ENCODE assay signal across 16 mouse cellular contexts in genomic region chr12:16630152-16630865, GRCm38 (mm10). TPM values are rescaled to one million over a fixed set of nuclear protein-coding genes. Genes with fewer than 3 reads are reported as not detected.
DNase-seq lines count a peak whose midpoint lies in the region; ATAC-seq and TF ChIP-seq lines count a peak whose summit lies in the region.
"Had no signal": no experiment of that assay in that cellular context is flagged by ENCODE, and none has a peak within 500 bp of the region (broad histone marks: within the 10 kb centered on the region; RNA-seq: fewer than 3 reads in every experiment).

No protein-coding gene starts in this region.

- H3K9ac ChIP-seq in heart, adult 2 months (ENCODE audit: low read depth, low read length): no peak overlapping the region
- no peak overlapping the region for H3K9ac ChIP-seq in heart, embryonic 11.5 days (ENCODE audit: low read depth, low read length)
- no peak overlapping the region for H3K9ac ChIP-seq in midbrain, embryonic 11.5 days (ENCODE audit: low read length)
- H3K9ac ChIP-seq: heart, embryonic 13.5 days; limb, embryonic 12.5 days had no signal

- TF ChIP-seq POLR2A in heart, adult 2 months (IDR thresholded peaks at IDR 0.05; ENCODE audit: insufficient read depth, low read depth, low read length): no peak

- peaks cover 5% of the 10 kb centered on the region for H3K4me1 ChIP-seq in heart, adult 2 months (ENCODE audit: control insufficient read depth, insufficient read depth, low read length)
- H3K4me1 ChIP-seq in heart, embryonic 11.5 days (ENCODE audit: control insufficient read depth, insufficient read depth, low read length): no peaks in the 10 kb centered on the region
- no peaks in the 10 kb centered on the region for H3K4me1 ChIP-seq in midbrain, embryonic 11.5 days (ENCODE audit: control insufficient read depth, insufficient read depth, low read length)
- H3K4me1 ChIP-seq: embryonic facial prominence, embryonic 10.5 days; limb, embryonic 12.5 days had no signal

- no peak overlapping the region for H3K4me3 ChIP-seq in heart, adult 2 months
- no peak overlapping the region for H3K4me3 ChIP-seq in heart, embryonic 11.5 days (ENCODE audit: low read depth, low read length)
- no peak overlapping the region for H3K4me3 ChIP-seq in midbrain, embryonic 11.5 days (ENCODE audit: low read depth, low read length)
- H3K4me3 ChIP-seq: embryonic facial prominence, embryonic 10.5 days; heart, embryonic 13.5 days; limb, embryonic 12.5 days; myocyte had no signal

- ATAC-seq in heart, embryonic 11.5 days (replicated peaks; ENCODE audit: insufficient number of reproducible peaks, low FRiP score, low TSS enrichment): no peak
- no peak for ATAC-seq in midbrain, embryonic 11.5 days (ENCODE audit: low FRiP score)
- ATAC-seq in granulocyte monocyte progenitor cell, adult 5-6 weeks (replicated peaks; ENCODE audit: poor library complexity, severe bottlenecking): no peak
- ATAC-seq: CD4-positive, CD25-positive, alpha-beta regulatory T cell, adult 4 months; intestine, embryonic 16.5 days had no signal

- 0 out of 2 replicates have a peak, but pooled peaks have one; percentile 42 for TF ChIP-seq EP300 in heart, adult 2 months (IDR thresholded peaks at IDR 0.05; ENCODE audit: insufficient read depth, low read depth, low read length)

- DNase-seq in heart, adult 2 months: peak in 1 of 2 experiments; percentile 62
- peak; percentile 92 for DNase-seq in adipocyte (ENCODE audit: low spot score)
- DNase-seq in gastrocnemius, postnatal 25 days: peak; percentile 74
- DNase-seq in kidney, postnatal 10 days: peak; percentile 76
- DNase-seq in right cerebral cortex, postnatal 4 days: no peak
- no peak for DNase-seq in midbrain, embryonic 11.5 days (ENCODE audit: low spot score, missing footprints)

- no peaks in the 10 kb centered on the region for H3K9me3 ChIP-seq in heart, embryonic 11.5 days (replicated peaks; ENCODE audit: control insufficient read depth, low read length)
- no peaks in the 10 kb centered on the region for H3K9me3 ChIP-seq in midbrain, embryonic 11.5 days (ENCODE audit: control insufficient read depth, low read length)
- H3K9me3 ChIP-seq: embryonic facial prominence, embryonic 10.5 days; heart, embryonic 13.5 days; limb, embryonic 12.5 days had no signal

- no peaks in the 10 kb centered on the region for H3K79me2 ChIP-seq in heart, adult 2 months (replicated peaks; ENCODE audit: control insufficient read depth, insufficient read depth, low read length)

- WGBS in heart, adult 2 months: 35% methylated on average over 7 of the region's 7 CpGs
- WGBS in heart, embryonic 11.5 days (ENCODE audit: insufficient replicate concordance): 70% methylated on average over 7 of the region's 7 CpGs
- 77% methylated on average over 7 of the region's 7 CpGs for WGBS in midbrain, embryonic 11.5 days

- TF ChIP-seq CTCF in heart, adult 2 months (IDR thresholded peaks at IDR 0.05): no peak

- H3K36me3 ChIP-seq in heart, adult 2 months (ENCODE audit: control insufficient read depth, insufficient read depth, low read length): peaks cover 5% of the 10 kb centered on the region; the same call in 1 of the 2 replicates
- H3K36me3 ChIP-seq in heart, embryonic 11.5 days (ENCODE audit: control insufficient read depth, insufficient read depth, low read length): no peaks in the 10 kb centered on the region
- no peaks in the 10 kb centered on the region for H3K36me3 ChIP-seq in midbrain, embryonic 11.5 days (ENCODE audit: control insufficient read depth, insufficient read depth, low read length)
- H3K36me3 ChIP-seq: embryonic facial prominence, embryonic 10.5 days; heart, embryonic 13.5 days; limb, embryonic 12.5 days had no signal

- intact Hi-C loops in heart, adult 2 months (cut with DNase I): no loop called here

- H3K4me2 ChIP-seq in heart, embryonic 11.5 days: no peak overlapping the region
- no peak overlapping the region for H3K4me2 ChIP-seq in midbrain, embryonic 11.5 days
- H3K4me2 ChIP-seq: heart, embryonic 13.5 days; limb, embryonic 12.5 days had no signal

- H3K27me3 ChIP-seq in heart, adult 2 months (ENCODE audit: control insufficient read depth, insufficient read depth, low read length): no peaks in the 10 kb centered on the region
- no peaks in the 10 kb centered on the region for H3K27me3 ChIP-seq in heart, embryonic 11.5 days (ENCODE audit: control insufficient read depth, insufficient read depth, low read length)
- no peaks in the 10 kb centered on the region for H3K27me3 ChIP-seq in midbrain, embryonic 11.5 days (ENCODE audit: control insufficient read depth, insufficient read depth, low read length)
- H3K27me3 ChIP-seq: heart, embryonic 13.5 days; limb, embryonic 12.5 days had no signal

- H3K27ac ChIP-seq in heart, adult 2 months: peak overlapping the region; percentile 72
- no peak overlapping the region for H3K27ac ChIP-seq in heart, embryonic 11.5 days (ENCODE audit: low read depth, low read length)
- H3K27ac ChIP-seq in midbrain, embryonic 11.5 days (ENCODE audit: low read depth, low read length): no peak overlapping the region
- H3K27ac ChIP-seq: embryonic facial prominence, embryonic 10.5 days; heart, embryonic 13.5 days; limb, embryonic 12.5 days had no signal

RNA-seq across cellular contexts. Expression of gene Lpin1, which starts 19.5 kb away (rescaled TPM):
- total RNA-seq in heart, adult 2 months (2021): 100 to 1,000 TPM; 160 to 171 TPM
- 96.8 and 110 TPM in 2 replicates for polyA plus RNA-seq in heart, adult 2 months (2012; rRNA removed)
- polyA plus RNA-seq in heart, embryonic 11.5 days (2014; fragmentation: Nextera tagmentation; extraction: Ambion mirVana): 3.8 and 5.7 TPM in 2 replicates
- 100 to 1,000 TPM; 174 to 193 TPM for total RNA-seq in gastrocnemius, postnatal 25 days (2021)
- polyA plus RNA-seq in midbrain, embryonic 11.5 days (2014; fragmentation: Nextera tagmentation; extraction: Ambion mirVana): 10.5 and 11.4 TPM in 2 replicates
- total RNA-seq in granulocyte monocyte progenitor cell, adult 5-6 weeks (2014; fragmentation: Nextera tagmentation): 2.2 and 10.2 TPM in 2 replicates
- 2.4 and 4.5 TPM in 2 replicates for total RNA-seq in granulocyte monocyte progenitor cell, adult 5-6 weeks (2017)

RNA-seq across cellular contexts. Expression of gene Ntsr2, which starts 22.9 kb away (rescaled TPM):
- 1 to 10 TPM; 7.9 to 9.3 TPM for total RNA-seq in heart, adult 2 months (2021)
- 15.1 and 20.5 TPM in 2 replicates for polyA plus RNA-seq in heart, adult 2 months (2012; rRNA removed)
- not detected in 2 replicates for polyA plus RNA-seq in heart, embryonic 11.5 days (2014; fragmentation: Nextera tagmentation; extraction: Ambion mirVana)
- total RNA-seq in gastrocnemius, postnatal 25 days (2021): 1 to 10 TPM; 2.3 to 3.2 TPM
- not detected in 2 replicates for polyA plus RNA-seq in midbrain, embryonic 11.5 days (2014; fragmentation: Nextera tagmentation; extraction: Ambion mirVana)
- total RNA-seq in granulocyte monocyte progenitor cell, adult 5-6 weeks (2014; fragmentation: Nextera tagmentation): not detected in 2 replicates
- total RNA-seq in granulocyte monocyte progenitor cell, adult 5-6 weeks (2017): not detected in 2 replicates
- total RNA-seq: megakaryocyte progenitor cell, adult 5-6 weeks had no signal
- polyA plus RNA-seq: CD4-positive, CD25-positive, alpha-beta regulatory T cell, adult 4 months; embryonic facial prominence, embryonic 10.5 days; forebrain, embryonic 11.5 days; heart, embryonic 13.5 days; intestine, embryonic 16.5 days; limb, embryonic 12.5 days; myocyte had no signal

Comparison
In these comparisons a context has a peak if more than half of its experiments do, and no peak if none do; other contexts are left out.
1. DNase-seq: peak in adipocyte (single experiment), gastrocnemius, postnatal 25 days (single experiment) and kidney, postnatal 10 days (single experiment); none in right cerebral cortex, postnatal 4 days (single experiment) and midbrain, embryonic 11.5 days (single experiment).
2. RNA of gene Lpin1, which starts 19.5 kb away (total RNA-seq): 174 to 193 TPM in gastrocnemius, postnatal 25 days and 160 to 171 TPM in heart, adult 2 months; 2.2 to 10.2 TPM in granulocyte monocyte progenitor cell, adult 5-6 weeks; every median in the first group is over 10 times any median in the second.